29 mouse cellular contexts compared by ENCODE assay signal in the genomic region with DNA sequence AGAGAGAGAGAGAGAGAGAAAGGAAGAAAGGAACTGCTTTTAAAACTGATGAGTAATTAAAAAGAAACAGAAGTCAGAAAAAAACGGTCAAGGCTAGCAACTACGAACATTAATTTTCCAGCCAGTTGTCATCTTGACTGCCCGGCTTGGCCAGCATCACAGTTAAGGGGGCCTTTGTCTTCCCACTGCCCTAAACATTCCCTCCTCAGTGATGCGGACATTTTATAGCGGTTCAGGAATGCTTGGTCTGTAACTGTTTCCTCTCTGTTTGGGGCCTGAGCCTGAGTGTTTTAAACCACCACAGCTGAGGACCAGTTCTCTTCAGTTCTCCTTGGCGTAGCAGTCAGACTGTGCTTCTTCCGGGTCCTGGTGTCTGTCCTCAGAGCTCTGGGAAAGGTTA. TPM values are rescaled to one million over a fixed set of nuclear protein-coding genes. Genes with fewer than 3 reads are reported as not detected.
A peak's percentile ranks its signal among the peaks of the same experiment; 100 is the strongest.
DNase-seq lines count a peak whose midpoint lies in the region; ATAC-seq and TF ChIP-seq lines count a peak whose summit lies in the region.
"Had no signal": no experiment of that assay in that cellular context is flagged by ENCODE, and none has a peak within 500 bp of the region (broad histone marks: within the 10 kb centered on the region; RNA-seq: fewer than 3 reads in every experiment).

No protein-coding gene starts in this region.

- TF ChIP-seq POLR2A in limb, embryonic 14.5 days (IDR thresholded peaks at IDR 0.05; ENCODE audit: borderline replicate concordance, extremely low read depth, insufficient read depth, insufficient read length) = no peak

- H3K27ac ChIP-seq in limb, embryonic 14.5 days (replicated peaks; ENCODE audit: low read depth, low read length) = peak overlapping the region; percentile 73; the same call in 1 of the 2 replicates
- no peak overlapping the region for H3K27ac ChIP-seq in intestine, embryonic 15.5 days
- H3K27ac ChIP-seq: heart, adult 2 months; heart, embryonic 13.5 days; hindbrain, embryonic 10.5 days; hindbrain, embryonic 15.5 days; macrophage had no signal

- DNase-seq in embryo, embryonic 10.5 days (ENCODE audit: low spot score) = peak; percentile 24
- DNase-seq in embryo, embryonic 10 days (ENCODE audit: low spot score) = no peak
- DNase-seq in kidney, postnatal 10 days = peak; percentile 38
- no peak for DNase-seq in kidney, postnatal 36 days
- peak; percentile 64 for DNase-seq in Muller cell, postnatal 12 days (ENCODE audit: inconsistent ontology term)
- DNase-seq in limb, embryonic 14.5 days (ENCODE audit: low spot score) = peak; percentile 32
- DNase-seq in adipocyte (ENCODE audit: low spot score) = no peak
- DNase-seq: adrenal gland, postnatal 10 days; cerebellum, adult 11 months; cerebellum, adult 9-10 months; cerebellum, postnatal 36 days; heart, adult 2 months; heart, postnatal 10 days; kidney, postnatal 25 days; left cerebral cortex, postnatal 4 days; midbrain, embryonic 14.5 days; right cerebral cortex, adult 18-20 months; spleen, adult 18-20 months; thymus, postnatal 14 days had no signal

- 15% methylated on average over 7 of the region's 7 CpGs for WGBS in limb, embryonic 14.5 days
- 35% methylated on average over 7 of the region's 7 CpGs for WGBS in intestine, embryonic 15.5 days

- no peaks in the 10 kb centered on the region; the same call in 1 of the 2 replicates for H3K9me3 ChIP-seq in limb, embryonic 14.5 days (ENCODE audit: control insufficient read depth, low read length)
- no peaks in the 10 kb centered on the region for H3K9me3 ChIP-seq in intestine, embryonic 15.5 days
- H3K9me3 ChIP-seq: heart, embryonic 13.5 days; hindbrain, embryonic 10.5 days; hindbrain, embryonic 15.5 days had no signal

- H3K27me3 ChIP-seq in limb, embryonic 14.5 days (ENCODE audit: control insufficient read depth, insufficient read depth, low read length) = no peaks in the 10 kb centered on the region
- no peaks in the 10 kb centered on the region for H3K27me3 ChIP-seq in intestine, embryonic 15.5 days (replicated peaks)
- H3K27me3 ChIP-seq: CH12.LX; heart, embryonic 13.5 days; hindbrain, embryonic 15.5 days had no signal

- no peaks in the 10 kb centered on the region for H3K36me3 ChIP-seq in limb, embryonic 14.5 days (ENCODE audit: control insufficient read depth, insufficient read depth, low read length)
- H3K36me3 ChIP-seq in intestine, embryonic 15.5 days = no peaks in the 10 kb centered on the region
- H3K36me3 ChIP-seq: heart, embryonic 13.5 days; hindbrain, embryonic 10.5 days; hindbrain, embryonic 15.5 days had no signal

- H3K4me3 ChIP-seq in limb, embryonic 14.5 days (replicated peaks; ENCODE audit: low read length) = no peak overlapping the region
- no peak overlapping the region for H3K4me3 ChIP-seq in intestine, embryonic 15.5 days (replicated peaks)
- H3K4me3 ChIP-seq: erythroblast, embryonic 14.5 days; heart, adult 2 months; heart, embryonic 13.5 days; hindbrain, embryonic 10.5 days; hindbrain, embryonic 15.5 days had no signal

- no peak overlapping the region for H3K4me2 ChIP-seq in limb, embryonic 14.5 days (replicated peaks; ENCODE audit: low read depth, low read length, severe bottlenecking)
- H3K4me2 ChIP-seq in intestine, embryonic 15.5 days (replicated peaks) = no peak overlapping the region
- H3K4me2 ChIP-seq: heart, embryonic 13.5 days; hindbrain, embryonic 15.5 days; liver, embryonic 11.5 days had no signal

- peaks cover 12% of the 10 kb centered on the region for H3K4me1 ChIP-seq in limb, embryonic 14.5 days (ENCODE audit: control insufficient read depth, insufficient read depth, low read length)
- peaks cover 9% of the 10 kb centered on the region; the same call in 1 of the 2 replicates for H3K4me1 ChIP-seq in intestine, embryonic 15.5 days (replicated peaks)
- H3K4me1 ChIP-seq: hindbrain, embryonic 10.5 days had no signal

- no peak for ATAC-seq in limb, embryonic 14.5 days (ENCODE audit: low FRiP score, low read depth)
- no peak for ATAC-seq in intestine, embryonic 15.5 days
- ATAC-seq: forebrain, embryonic 16.5 days; inflammation-experienced regulatory T-cells, adult 6 months had no signal

- H3K9ac ChIP-seq in limb, embryonic 14.5 days (ENCODE audit: low read depth, low read length, severe bottlenecking) = no peak overlapping the region
- no peak overlapping the region for H3K9ac ChIP-seq in intestine, embryonic 15.5 days
- H3K9ac ChIP-seq: heart, embryonic 13.5 days; hindbrain, embryonic 15.5 days had no signal

RNA-seq across cellular contexts. Expression of a gene that starts 4.8 kb away (rescaled TPM):
- polyA plus RNA-seq in limb, embryonic 14.5 days (2012; rRNA removed) = 0.59 and 0.69 TPM in 2 replicates
- polyA plus RNA-seq in limb, embryonic 14.5 days (2014; fragmentation: Nextera tagmentation; extraction: Ambion mirVana) = 0.93 and 1.4 TPM in 2 replicates
- 0.50 and 0.53 TPM in 2 replicates for polyA plus RNA-seq in intestine, embryonic 15.5 days (2015; fragmentation: Nextera tagmentation; extraction: Ambion mirVana)
- polyA plus RNA-seq: erythroblast, embryonic 14.5 days; inflammation-experienced regulatory T-cells, adult 6 months; macrophage had no signal

Comparison
In these comparisons a context has a peak if more than half of its experiments do, and no peak if none do; other contexts are left out.
1. DNase-seq: peak in embryo, embryonic 10.5 days (single experiment), kidney, postnatal 10 days (single experiment), Muller cell, postnatal 12 days (single experiment) and limb, embryonic 14.5 days (single experiment); none in embryo, embryonic 10 days (single experiment), kidney, postnatal 36 days (0 of 2) and adipocyte (single experiment).